Mouse (Mus musculus) forebrain, embryonic 15.5 days (tissue): ENCODE data around the gene Cd84. TPM values are rescaled to one million over a fixed set of nuclear protein-coding genes. Genes with fewer than 3 reads are reported as not detected.

ENCODE experiments used
- polyA plus RNA-seq: library from polyadenylated mRNA; unstranded; fragments of >200 nt; fragmentation: Nextera tagmentation; extraction: Ambion mirVana; gene quantifications from 2 replicates; pipeline ENCODE4 v1.2.1, GENCODE M21; 2015

The Cd84 gene
- polyA plus RNA-seq, 1 experiment from 2014 or later: 1.3 TPM

Other genes starting within 250 kb of the Cd84 start
- gene Ly9, start 232.3 kb upstream of the Cd84 start, polyA plus RNA-seq: 0.37 TPM in 1 of 2 replicates, not detected in the other
- gene Slamf7, start 186.7 kb upstream of the Cd84 start, polyA plus RNA-seq: not detected in 2 replicates
- 0.76 and 1.2 TPM in 2 replicates for gene Cd48, start 157.7 kb upstream of the Cd84 start, polyA plus RNA-seq
- gene Slamf1, start 72.6 kb upstream of the Cd84 start, polyA plus RNA-seq: 0.13 and 0.14 TPM in 2 replicates
- not detected in 2 replicates for gene Gm10521, start 56.0 kb downstream of the Cd84 start, polyA plus RNA-seq
- gene Slamf6, start 77.8 kb downstream of the Cd84 start, polyA plus RNA-seq: not detected in 2 replicates
- 48.0 and 51.5 TPM in 2 replicates for gene Vangl2, start 188.7 kb downstream of the Cd84 start, polyA plus RNA-seq
- gene Nhlh1, start 217.9 kb downstream of the Cd84 start, polyA plus RNA-seq: 3.9 and 4.6 TPM in 2 replicates
- 207 TPM in 2 replicates for gene Copa, start 242.8 kb downstream of the Cd84 start, polyA plus RNA-seq
- gene Ncstn, start 243.1 kb downstream of the Cd84 start, polyA plus RNA-seq: 104 and 105 TPM in 2 replicates